Mouse (Mus musculus) thymus, adult 18-20 months (tissue): ENCODE results near the gene Macrod2.

Experiments used
- DNase-seq, 2 experiments: peaks; one replicate each; pipeline ENCODE4 v3.0.0; 2022; ENCODE audit warnings: mixed read lengths in 2 of 2

The Macrod2 gene

GRCm38 (mm10) chr2:142257501-142257900 is 1862.4 kb downstream of the Macrod2 start:
- no peak for DNase-seq

DNA sequence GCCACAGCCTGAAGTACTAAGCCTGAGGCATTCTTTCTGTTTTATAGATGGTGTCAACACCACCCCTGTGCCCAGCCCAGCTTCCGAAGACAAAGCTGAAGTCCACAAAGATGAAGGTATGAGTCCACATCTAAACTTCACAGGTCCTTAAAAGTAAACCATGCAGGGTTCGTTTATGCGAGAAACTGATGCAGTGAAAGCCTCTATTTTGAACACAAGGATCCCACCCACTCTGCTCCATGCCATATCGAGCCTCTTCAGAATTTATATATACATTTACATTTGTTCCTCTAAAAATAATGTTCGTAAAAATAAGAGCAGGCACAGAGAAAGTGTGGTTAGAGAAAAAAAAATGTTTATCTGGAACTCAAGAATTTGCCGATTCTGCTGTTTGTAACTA is 1865.9 kb downstream of the Macrod2 start:
- no peak for DNase-seq

GRCm38 (mm10) chr2:142264697-142265096 is 1869.6 kb downstream of the Macrod2 start:
- no peak for DNase-seq

GRCm38 (mm10) chr2:142267836-142268235 is 1872.7 kb downstream of the Macrod2 start:
- DNase-seq = no peak

DNA sequence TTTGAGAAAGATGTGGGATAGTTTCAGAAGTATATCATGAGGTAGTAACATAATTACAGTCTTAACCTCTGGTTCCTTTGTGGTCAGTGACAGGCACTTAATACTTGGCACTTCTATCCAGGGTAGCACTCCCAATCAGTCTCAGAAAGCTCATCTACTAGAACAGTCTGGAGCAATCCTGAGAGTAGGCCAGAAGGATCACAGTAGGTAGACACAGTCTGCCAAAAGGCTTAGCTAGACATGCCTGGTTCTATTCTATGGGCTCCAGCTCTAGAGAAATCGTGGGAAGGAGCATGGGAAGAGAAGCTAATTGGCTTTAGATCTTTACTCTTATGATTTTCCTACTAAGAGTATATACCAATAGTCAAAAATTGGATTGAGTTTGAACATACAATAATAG is 1891.7 kb downstream of the Macrod2 start:
- no peak for DNase-seq

- DNase-seq = no peak
Measured at GRCm38 (mm10) chr2:142294831-142295230, 1899.7 kb downstream of the Macrod2 start.

DNA sequence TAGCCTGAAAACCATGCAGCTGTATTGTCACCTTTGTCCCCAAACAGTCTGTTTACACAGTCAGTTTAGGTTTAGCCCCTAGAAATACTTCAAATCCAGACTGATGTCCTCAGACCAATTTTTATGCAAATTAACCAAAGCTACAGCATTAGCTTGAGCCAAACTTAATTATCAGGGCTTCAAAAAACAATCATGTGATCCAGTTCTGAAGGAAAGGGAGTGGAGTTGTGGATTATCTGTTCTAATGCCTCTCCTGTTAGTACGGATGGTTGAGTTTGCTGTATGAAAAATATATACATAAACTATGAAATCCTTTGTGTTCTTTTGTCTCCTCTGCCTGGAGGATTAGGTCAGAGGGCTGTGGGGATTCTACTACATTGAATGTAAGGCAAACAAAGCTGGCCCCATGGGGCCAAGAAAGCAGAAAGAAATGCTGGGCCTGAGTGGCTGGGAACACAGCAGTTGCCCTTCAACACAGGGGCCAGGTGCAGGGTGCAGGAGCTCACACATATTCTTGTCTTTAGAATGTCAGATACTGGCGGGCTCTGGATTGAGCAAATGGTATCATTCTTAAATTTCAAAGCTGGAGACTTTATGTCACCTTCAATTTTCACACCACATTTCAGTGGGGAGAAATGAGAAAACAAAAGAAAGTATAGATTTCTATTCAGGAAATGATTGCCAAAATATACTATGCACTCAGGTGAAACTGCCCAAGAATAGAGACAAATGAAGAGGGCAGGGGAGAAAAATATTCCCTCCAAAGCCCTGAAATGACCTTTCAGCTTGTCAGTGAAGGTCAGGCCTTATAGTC is 1908.2 kb downstream of the Macrod2 start:
- DNase-seq = no peak

DNA sequence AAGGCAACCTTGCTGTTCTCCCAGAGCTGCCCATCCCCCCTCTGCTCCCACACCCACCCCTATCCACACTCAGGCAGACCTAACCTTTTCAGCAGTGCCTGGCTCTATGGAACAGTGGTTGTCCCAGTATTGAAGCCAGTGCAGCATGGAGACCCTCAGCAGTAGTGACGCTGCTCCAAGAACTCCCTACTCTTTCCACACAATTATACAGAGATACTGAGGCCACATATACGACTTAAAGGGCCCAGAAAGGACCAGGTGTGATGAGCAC is 1908.7 kb downstream of the Macrod2 start:
- no peak for DNase-seq

DNA sequence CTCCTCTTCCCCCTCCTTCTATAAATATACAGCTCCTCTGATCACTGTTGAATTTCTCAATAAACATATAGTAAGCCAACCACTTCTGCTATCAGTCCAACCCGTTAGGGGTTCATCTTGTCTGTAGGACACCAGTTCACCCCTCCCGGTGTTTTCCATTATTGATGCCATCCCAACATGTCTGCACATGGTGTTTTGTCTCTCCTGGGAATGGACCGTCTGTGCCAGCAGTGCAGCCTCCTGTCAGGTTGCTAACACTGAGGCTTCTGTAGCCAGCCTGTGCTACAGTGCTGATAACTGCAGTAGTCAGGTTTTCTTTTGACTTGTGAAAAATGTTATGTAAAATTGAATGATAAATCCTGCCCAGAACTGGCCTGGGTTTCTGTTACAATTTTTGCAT is 1928.0 kb downstream of the Macrod2 start:
- no peak for DNase-seq

- DNase-seq = no peak
Measured at GRCm38 (mm10) chr2:142326737-142327136, 1931.6 kb downstream of the Macrod2 start.

DNA sequence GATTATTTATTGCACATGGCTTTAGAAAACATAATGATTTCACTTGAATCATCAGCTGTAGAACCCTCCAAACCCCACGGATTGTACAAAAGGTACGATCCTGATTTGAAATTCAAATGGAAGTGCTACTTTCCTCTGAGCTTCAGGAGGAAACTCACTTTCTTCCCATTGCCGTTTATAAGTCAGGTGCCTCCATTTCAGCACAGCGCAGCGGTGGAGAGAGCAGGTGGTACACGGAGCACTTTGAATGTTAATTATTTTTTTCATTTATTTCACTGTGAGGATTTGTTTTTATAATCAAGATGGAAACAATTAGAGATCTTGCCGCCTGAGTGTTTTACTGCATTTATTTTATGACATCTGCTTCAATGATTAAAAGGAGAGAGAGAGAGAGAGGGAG is 1934.7 kb downstream of the Macrod2 start:
- DNase-seq = no peak

- DNase-seq = no peak
Measured at GRCm38 (mm10) chr2:142334441-142335102, 1939.5 kb downstream of the Macrod2 start.

GRCm38 (mm10) chr2:142335103-142335999 is 1940.2 kb downstream of the Macrod2 start:
- DNase-seq = no peak

GRCm38 (mm10) chr2:142344021-142344420 is 1948.9 kb downstream of the Macrod2 start:
- no peak for DNase-seq

DNA sequence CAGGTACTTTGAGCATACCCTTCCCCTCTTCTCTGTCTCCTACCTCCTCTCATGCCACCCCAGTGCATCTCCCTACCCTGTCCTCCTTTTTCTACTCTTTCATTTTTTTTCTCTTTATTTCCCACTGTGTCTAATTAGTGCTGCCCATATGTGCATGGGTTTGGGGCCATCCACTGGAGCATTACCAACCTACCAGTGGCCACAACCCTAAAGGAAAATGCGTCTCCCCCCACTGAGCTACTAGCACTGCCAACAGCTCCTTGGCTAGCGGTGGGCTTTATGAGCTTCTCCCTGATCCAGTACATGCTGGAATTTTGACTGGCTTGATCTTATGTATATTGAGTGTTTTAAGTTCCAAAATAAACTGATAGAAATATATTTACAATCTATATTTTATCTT is 1949.6 kb downstream of the Macrod2 start:
- no peak for DNase-seq

DNA sequence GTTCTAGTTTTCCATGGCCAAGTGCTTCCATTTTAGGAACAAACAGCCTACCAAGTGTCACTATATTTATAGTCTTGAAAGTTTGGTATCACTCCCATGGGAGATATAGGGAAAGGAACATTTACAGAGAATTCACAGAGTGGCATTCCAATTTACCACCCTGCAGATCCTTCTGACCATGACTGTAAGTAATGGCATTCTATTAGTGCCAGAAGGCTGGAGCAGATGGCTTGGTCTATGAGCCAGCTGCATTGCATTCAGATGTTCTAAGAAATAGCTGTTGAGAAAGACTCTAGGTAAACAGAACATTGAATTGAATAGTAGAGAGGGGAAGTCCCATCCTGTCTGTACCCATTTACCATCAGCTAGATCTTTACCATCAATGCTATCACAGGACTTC is 1954.7 kb downstream of the Macrod2 start:
- no peak for DNase-seq

DNA sequence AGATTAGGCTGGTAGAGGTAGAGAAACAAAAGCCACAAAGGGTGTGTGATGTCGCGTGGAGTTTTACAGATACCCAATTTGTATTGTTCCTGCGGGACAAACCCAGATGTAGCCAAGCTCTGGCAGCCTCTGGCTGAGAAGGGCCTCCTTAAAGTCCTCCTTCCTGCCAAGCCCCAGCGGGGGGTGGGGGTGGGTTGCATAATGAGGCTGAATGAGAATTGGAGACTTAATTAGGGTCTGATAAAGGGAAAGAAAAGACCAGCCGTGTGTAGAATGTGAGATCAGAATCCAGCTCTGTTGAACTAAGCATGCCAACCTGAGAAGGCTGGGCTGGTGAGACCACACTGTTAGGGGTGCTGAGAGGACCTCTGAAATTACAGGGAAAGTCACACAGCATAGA is 1967.8 kb downstream of the Macrod2 start:
- no peak for DNase-seq

GRCm38 (mm10) chr2:142373978-142374377 is 1978.9 kb downstream of the Macrod2 start:
- DNase-seq = no peak

- DNase-seq = no peak
Measured at GRCm38 (mm10) chr2:142380563-142380962, 1985.5 kb downstream of the Macrod2 start.

GRCm38 (mm10) chr2:142381081-142381579 is 1986.0 kb downstream of the Macrod2 start:
- DNase-seq = no peak

DNA sequence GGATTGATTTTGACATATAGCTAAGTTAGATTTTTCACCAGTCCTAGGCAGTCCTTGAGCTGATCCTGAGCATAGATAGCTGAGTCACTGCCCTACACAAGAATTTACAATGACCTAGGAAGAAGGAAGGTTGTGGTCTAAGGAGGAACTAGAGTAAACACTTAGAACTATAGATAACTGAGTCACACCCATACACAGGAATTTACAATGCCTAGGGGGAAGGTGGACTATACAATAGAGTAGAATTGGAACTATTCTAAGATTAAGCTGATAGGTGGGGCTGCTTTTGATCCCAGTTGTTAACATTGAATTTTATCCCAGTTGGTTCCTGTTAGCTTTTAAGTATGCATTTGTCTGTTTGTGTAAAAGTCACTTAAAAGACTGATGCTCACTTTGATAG is 1998.4 kb downstream of the Macrod2 start:
- no peak for DNase-seq

GRCm38 (mm10) chr2:142399490-142399889 is 2004.4 kb downstream of the Macrod2 start:
- DNase-seq = no peak

GRCm38 (mm10) chr2:142400781-142401180 is 2005.7 kb downstream of the Macrod2 start:
- no peak for DNase-seq
